Mouse (Mus musculus) frontal cortex, postnatal 36 days (tissue): Measurements from ENCODE around the gene Srgap3.

Experiments used
- DNase-seq, 2 experiments: peaks; one replicate each; pipeline ENCODE4 v3.0.0; 2022; ENCODE audit warnings: low spot score in 2 of 2

Srgap3 gene

DNA sequence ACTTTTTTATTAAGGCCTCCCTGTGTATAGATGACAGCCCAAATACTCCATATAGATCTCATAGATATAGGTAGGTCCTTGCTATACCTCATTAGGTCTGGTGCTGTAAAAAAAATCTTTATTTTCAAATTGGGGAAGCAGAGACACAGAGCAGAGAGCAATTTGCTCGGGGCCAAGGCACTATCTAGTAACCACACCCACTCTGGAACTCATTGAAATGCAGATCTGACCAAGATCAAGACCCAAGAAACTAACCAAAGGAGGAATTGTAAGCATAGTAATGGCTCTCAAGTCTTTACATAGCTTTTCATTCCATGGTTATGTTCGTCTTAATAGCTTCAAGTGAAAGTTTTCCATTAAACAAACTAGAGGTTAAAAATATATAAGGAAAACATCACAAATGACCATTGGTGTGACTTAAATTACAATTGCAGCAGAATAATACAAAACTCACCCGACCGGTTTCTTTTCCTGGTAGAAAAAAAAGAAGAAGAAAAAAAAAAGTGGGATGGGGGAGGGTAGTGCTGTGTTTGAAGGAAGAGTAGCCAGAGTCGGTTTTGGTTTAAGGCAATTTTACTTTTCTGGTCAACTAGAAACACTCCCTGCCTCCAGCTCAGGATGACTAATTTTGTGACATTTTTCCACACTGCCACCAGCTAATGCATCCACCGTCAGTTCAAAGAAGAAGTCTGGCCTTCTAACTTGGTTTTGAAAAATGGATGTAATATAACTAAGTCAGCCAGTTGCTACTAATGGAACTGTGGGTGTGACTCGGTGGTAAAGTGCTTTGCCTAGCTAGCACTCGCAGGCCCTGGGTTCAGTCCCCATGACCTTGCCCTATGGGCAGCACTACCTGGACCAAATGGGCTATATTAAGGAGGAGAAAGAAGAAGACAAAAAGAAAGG is 3.4 kb upstream of the Srgap3 start:
- no peak for DNase-seq

DNA sequence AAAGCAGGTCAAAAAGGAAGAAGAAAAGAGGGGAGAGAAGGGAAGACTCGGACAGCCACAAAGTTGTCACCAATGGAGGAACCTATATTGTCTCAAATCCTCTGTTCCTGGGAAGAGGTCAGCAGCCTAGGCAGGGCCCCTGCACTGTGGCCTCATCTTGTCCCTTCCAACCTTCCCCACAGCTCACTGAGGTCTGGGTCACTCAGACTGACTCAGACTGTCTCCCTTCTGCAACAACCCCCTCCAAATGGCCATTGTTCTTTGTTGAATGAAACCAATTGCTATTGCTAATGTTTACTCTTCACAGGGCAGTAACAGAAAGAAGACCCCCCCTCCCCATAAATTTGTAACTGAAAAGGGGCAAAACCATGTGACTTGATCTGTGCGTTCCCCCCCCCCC is 2.2 kb upstream of the Srgap3 start:
- DNase-seq = no peak

DNA sequence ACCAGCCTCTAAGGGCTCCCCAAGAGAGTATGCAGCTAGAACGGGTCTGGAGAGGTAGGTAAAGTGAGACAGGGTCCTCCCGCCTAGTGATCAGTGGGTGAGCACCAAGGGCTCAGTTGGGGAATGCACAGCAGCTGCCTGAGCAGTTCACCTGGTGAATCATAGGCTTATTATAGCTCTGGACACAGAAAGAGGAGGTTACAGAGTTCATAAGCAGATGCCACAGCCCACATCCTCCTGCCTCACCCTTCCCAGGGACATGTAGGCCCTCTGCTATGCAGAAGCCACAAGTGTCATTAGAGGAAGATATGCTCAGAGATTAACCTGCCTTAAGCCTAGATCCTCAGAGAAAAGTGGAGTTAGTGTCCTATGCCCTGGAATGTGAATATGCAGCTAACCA is 1.4 kb upstream of the Srgap3 start:
- DNase-seq = no peak

DNA sequence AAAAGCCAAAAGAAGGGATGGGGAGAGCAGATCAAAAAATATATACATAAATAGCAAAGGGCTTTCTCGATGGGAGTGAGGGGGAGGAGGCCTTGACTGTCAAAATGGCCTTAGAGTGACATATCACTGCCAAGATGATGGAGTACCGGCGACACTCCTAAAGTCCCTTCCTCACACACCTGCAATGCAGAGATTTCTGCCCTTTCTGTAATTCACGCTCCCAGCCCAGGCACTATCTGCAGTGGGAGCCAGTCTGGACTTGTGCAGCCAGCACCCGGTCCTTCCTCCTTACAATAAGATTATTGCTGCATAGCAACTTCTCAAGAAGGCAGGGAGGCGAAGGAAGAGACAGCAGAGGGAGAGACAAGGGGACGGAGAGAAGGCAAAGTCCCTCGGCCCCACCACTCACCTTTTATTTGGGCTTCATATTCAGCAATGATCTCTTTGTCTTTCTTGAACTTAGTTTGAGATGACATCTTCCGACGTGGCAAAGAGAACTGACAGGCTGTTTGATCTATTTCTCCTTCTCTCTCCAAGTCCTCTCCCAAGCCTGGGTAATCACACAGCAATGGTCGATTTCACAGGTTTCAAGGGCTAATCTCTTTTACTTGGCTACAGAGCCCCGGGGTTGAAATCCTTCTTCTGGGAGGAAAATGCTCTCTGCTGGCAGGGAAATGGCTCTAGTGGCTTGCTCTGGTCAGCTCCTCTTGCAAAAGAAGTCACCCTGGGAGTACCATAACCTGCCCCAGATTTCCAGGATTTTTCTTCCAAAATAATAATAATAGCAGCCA is 850 bp downstream of the Srgap3 start:
- peak; percentile 39 to 47 for DNase-seq

DNA sequence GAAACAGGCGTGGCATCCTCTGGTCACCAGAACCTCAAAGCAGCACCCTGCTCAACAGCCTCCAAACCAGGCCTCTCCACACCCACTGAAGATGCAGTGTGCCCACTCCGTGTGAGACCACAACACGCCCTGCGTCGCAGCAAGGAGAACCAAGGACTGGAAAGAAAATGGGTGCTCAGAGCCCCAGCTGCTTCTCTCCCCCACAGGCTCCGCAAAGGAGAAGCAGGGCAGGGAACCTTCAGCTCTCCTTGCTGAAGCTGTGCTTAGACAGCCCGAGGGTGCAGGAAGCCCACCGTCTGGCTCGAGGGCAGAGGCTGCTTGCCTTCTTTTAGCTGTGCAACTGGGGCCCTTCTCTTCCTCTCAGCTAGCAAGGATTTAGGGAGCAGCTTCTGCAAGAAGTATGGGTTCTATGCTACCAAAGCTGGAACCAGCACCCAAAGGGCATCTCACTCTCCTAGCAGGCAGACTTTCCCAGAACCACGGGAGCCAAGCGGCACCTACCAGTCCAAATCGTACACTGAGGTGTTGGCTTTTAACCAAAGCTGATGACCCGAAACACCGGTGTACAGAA is 1.8 kb downstream of the Srgap3 start:
- peak; percentile 55 to 62 for DNase-seq

DNA sequence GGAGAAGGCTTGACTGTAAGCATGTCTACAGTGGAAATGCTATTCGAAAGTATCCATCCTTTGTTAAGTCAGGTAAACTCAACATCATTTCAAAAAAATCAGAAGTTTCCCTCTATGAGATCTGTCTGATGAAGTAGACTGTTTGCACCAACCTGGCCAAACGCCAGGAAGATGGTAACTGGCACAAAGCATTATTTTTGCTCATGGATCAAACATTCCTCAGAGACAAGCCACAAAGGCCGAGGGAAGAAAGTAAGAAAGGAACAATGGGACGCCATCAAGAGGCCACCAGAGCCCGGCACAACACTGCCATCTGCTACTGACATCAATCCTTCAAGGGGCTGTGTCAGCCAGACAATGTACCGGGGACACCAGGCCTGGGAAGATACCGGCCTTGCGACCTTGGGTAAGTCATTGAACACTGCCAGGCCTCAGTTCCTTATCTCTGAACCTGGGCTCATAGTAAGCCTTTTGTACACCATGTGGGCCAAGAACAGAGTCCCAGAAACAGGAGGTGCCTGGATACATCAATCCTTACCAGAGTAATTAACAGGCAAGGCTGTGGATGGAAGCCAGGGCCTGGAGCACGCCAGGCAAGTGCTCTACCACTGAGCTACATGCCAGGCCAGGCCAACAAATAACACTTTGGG is 3.3 kb downstream of the Srgap3 start:
- DNase-seq = peak in 1 of 2 experiments; percentile 34

DNA sequence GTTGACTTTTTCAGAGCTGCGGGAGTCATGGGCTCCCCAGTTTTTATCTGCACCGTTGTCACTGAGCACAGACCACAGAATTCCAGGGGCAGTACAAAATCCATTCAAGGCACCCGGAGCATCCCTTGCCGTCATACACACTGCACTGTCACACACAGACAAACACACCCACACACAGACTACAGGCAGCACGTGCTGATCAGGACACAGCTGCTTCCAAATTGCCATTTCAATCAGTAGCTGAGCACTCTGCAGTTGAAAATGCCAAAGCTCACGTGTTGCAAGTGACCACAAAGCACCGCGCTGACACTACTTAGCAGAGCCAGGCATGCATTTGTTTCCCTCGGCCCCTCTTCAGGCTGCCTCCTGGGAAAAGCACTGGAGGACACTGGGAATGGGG is 7.8 kb downstream of the Srgap3 start:
- no peak for DNase-seq

DNA sequence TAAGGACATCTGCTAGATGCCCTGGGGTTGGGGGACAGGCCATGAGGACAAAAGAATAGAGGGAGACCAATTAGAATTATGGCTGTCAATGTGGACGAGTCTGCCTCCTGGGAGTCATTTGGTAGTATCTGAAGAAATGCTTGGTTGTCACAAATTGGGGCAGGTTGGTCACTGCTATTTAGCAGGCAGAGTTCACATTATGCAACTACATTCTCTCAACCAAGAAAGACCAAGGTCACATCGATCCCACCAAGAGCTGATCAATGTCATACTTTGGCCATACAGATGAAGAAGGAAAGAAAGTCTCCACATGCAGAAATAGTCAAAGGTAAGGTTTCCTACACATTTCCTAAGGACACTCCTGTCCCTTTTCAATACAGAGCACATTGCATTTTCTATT is 9.3 kb downstream of the Srgap3 start:
- DNase-seq = no peak

DNA sequence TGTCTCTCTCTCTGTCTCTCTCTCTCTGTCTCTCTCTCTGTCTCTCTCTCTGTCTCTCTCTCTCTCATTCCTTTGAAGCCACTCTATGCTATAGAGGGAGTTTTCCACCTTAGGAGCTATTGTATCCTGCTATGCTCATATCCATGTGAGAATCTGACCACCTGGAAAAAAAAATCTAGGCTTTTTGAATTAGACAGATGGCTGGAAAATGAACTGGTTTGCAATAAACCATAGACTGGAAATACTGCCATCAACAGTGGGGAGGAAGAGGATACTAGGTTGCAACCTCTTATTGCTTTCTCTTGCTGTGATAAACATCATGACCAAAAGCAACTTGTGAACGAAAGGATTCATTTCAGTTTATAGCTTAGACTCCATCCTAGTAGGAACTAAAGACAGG is 12.6 kb downstream of the Srgap3 start:
- DNase-seq = no peak

DNA sequence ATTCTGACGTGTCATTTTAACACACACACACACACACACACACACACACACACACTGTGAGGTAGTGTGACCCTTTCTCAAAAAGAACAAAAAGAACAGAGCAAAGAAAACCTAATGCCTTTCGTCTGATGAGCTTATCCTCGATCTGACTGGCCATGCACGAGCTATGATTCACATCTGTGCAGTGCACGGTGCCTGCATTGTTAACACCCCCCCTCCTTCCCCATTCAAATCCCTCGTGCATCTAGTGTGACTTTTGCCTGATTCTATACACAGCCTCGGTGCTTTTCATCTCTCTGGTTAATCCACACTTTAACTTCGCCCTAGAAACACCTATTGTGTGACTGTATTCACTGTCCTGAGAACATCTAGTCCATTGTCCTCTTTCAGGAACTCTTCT is 14.5 kb downstream of the Srgap3 start:
- DNase-seq = no peak

DNA sequence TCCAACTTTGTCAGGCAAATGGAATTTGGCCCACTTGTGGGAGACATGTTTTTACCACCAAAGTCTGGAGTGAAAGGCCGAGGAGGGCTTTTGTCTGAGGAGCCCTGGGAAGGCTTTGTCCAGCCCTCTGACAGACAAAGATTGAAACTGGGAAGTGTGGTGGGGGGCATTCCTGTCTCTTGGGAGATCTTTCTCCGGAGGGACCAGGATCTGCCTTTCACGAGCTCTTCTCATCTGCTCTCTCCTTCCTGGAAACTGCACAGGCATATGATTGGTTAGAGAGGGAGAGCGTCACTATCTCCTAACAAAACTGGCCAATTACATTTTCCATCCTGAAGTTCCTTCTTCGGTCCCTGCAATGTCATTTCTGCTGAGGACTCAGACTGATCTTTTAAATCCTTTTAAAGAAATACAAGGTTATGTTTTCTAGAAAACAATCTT is 17.0 kb downstream of the Srgap3 start:
- DNase-seq = peak in 1 of 2 experiments; percentile 24

DNA sequence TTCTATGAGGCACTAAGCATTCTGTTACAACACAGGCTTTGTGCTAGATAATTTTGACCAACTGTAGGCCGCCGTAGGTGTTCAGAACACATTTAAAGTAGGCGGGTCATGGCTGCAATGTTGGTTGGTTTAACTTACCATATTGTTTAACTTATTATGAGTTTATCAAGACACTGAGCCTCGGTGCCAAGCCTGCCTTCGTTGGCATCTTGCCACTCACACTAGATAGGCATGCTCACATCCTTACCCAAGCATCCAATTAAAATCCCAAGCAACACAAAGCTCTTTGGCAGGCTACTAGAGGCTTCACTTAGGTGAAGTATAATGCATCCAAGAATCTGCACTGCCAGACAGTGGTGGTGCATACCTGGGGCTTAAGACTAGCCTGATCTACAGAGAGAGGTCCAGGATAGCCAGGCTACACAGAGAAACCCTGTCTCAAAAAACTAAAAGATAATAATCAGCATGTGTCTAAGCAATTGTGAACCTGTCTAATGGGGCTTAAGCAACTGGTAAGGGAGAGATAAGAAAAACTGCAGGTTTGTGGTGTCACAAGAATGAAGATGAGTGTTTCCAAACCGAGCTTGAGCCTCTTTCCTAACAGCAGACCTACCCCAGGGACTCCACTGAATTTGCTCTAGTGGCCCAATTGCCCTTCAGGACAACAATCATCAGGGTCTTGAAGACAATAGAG is 17.6 kb downstream of the Srgap3 start:
- peak in 1 of 2 experiments; percentile 65 for DNase-seq

DNA sequence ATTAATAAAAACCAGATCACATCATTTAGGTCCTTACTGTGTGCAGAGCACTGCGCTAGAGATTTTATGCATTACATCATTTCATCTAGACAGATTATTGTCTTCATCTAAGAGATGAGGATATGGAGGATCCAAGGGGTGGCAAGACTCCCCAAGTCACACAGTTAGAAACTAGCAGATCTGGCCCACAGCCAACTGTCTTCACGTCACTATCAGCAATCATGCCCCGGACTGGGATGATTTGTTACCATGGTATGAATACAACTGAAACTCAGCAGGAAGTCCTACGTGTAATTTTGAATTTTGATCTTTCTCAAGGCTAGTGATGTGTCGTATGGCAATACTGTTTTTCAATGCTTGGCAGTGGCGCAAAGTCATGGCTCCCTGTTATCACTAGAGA is 18.2 kb downstream of the Srgap3 start:
- peak in 1 of 2 experiments; percentile 28 for DNase-seq

DNA sequence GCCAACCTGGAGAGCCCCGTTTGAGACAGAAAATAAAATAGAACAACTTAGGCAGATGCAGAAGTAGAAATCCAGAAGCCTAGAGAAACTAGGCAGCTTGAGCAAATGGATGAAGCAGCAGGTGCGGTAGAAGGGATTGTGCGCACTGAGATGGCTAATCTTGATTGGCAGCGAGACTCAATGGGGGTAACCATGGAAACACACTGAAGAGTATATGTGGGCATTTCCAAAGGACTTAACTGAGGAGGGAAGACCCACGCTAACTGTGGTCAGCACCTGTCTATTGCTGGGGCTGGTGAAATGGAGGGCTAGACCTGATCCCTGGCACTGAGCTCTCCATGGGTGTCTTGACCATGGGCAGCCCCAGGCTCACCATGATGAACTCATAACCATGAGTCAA is 19.7 kb downstream of the Srgap3 start:
- DNase-seq = no peak

DNA sequence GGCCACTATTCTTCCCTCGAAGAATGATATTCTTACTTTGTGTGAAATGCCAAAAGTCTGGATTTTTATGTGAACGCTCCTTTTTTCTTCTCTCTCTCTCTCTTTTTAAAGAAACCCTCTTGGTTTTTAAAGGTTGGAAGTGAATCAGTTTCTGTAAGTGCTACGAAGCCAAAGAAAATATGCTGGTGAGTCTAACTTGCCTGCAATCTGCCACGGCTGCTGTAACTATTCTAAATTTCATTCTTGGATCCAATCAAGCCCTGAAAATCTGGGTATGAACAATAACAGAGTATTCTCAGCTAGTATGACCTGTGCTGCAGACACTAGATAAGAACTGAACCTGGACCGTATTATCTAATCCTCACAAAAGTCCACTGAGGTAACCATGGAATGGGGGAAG is 21.1 kb downstream of the Srgap3 start:
- peak in 1 of 2 experiments; percentile 27 for DNase-seq

DNA sequence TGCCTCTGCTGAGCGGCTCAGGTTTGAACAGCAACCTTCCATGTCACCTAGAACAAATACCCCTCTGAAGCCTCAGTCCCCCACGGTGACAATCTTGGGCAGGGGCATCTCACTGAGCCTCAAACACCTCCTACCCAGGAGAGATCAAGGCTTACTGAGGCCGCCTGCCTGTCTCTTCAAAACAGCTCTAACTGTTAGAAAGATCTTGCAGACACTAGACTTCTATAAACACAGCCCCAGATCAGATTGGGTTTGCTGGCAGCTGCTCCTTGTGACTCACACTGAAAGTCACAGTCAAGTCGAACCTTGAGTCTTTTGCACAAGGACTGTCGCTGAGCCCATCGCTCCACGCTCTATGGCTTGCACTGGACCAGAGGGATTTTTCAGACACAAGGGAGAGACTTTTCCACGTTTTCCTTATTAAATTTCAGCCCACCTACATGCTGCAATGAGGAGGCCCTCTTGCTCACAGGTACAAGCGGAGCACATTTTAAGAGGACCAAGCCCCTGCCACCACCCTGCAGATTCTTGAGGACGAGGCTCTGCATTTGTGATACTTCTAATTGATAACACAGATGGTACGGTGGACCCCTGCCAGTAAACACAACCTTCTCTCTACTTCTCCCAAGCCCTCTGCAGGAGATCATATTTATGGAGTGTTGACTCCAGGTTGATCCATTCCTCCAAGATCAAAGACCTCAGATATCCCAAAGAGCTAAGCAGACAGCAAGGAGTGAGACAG is 21.7 kb downstream of the Srgap3 start:
- peak; percentile 59 to 72 for DNase-seq

DNA sequence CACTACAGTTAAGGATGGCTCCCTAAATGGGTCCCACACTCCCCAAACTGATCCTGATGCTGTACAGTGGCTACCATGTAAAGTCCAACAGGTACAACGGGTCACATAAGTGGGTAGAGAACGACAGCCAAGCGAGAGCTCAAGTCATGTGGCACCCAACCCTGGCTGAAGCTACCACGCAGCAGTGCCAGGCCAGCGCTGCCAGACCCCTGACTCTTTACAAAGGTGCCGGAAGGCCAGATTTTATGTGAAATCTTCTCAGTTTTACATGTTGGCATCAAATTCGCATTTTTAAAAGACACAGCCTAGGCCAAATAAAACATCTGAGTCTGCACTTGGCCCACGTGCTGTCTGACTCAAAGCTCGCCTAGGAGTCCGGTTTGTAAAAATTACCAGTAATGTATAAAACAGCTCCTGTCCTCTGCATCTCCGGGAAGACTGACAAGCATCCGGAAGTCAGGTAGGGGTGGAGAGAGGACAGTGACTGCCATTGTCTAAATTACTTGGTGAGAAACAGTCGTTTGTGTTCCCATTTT is 22.4 kb downstream of the Srgap3 start:
- DNase-seq = peak; percentile 35 to 43

DNA sequence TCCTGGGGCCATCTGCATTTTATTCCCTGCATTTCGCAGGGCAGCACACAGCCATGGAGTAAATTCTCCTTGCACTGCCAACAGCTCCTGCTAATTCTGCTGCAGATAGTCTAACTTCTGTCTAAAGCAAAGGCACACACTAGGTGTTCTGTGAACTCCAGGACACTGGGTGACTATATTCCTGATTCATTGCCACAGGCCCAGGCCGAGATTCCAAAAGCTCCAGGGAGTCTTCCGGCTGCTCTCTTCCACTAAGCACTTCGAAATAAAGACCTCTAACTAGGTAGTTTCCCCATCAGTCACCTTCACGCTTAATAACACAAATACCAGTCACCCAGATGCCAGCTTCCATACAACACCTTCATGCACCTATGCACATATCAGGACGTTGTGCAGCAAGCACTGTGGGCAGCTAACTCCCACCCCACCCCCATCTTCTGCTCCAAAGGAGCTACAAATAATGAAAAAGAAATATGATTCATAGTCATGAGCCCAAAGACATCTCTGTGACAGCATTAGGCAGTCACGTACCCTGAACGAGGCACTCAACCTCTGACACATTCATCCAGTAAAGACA is 26.4 kb downstream of the Srgap3 start:
- DNase-seq = no peak

DNA sequence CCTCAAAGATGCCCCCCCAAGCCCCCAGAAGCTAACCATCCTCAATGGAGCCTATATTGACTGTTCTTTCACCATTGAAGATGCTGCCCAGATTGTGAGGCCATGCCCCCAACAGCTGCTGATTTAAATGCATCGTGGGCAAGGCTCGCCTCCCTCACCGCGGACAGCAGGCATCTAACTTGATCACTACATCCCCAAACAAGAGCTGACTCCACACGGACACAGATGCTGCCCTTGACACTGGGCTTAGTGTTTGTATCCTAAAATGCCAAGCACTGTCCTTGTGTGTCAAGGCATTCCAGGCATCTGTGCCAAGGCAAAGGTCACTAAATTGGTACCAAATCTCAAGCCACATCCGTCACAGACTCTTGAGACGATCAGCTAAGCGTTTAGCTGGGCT is 29.3 kb downstream of the Srgap3 start:
- DNase-seq = no peak

DNA sequence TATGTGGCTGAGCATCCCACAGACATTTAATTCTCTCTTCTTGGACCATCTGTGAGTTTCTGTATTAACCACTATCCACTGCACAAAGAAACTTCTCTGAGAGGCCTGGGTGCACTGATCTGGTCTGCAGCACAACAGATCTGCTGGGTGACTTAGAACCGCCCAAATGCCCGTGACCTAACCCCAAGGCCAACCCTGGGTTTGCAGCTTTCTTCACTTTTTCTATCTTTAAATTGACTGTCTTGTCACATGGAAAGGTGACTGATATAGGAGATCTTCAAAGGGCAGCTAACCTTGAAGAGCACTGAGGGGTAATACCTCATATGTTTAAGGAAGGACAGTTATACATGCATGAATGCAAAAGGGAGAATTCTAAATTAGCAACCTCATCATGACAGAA is 30.8 kb downstream of the Srgap3 start:
- no peak for DNase-seq
